In the genomic region with DNA sequence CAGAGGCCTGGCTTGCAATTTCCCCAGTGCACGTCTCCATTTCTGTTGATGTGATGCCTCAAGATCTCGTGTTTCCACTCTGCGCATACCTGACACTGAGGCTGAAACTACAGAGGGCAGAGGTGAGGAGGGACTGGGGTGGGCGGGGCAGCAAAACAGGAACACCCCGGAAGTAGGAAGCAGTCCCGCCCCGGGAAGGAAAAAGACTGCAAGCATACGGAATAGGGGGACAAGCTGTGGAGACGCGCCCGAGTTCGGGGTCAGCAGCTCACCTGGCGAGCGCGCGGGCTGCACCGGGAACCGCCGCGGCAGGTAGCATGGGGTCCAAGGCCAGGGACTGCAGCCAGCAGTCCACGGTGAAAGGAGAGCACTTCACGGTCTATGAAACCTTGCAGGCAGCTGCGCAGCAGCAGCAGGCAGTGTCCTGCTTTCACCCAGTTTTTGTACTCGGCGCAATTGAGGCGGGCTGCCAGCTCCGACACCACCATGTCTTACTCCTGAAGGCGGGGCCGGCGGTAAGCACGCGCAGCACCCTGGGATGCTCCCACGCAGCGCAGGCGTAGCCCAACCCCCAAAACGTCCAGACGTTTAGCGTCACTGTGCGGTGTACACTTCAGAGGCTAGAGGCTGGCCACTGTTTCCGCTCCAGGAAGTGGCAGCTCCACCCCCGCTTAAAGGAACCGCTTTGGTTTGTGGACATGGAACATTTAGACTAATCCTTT, we compare ENCODE assay signal across 8 mouse cellular contexts. TPM values are rescaled to one million over a fixed set of nuclear protein-coding genes. Genes with fewer than 3 reads are reported as not detected.
DNase-seq lines count a peak whose midpoint lies in the region; ATAC-seq and TF ChIP-seq lines count a peak whose summit lies in the region.

A gene (minus strand): TSS at position 615 of the 722 bp plus-strand sequence.

- peak within 1 kb of the TSS; percentile 85 for H3K4me3 ChIP-seq in E14TG2a.4 (replicated peaks; ENCODE audit: low read length)
- peak within 1 kb of the TSS; percentile 62 for H3K4me3 ChIP-seq in forebrain, embryonic 12.5 days (replicated peaks)
- peak within 1 kb of the TSS; percentile 75 for H3K4me3 ChIP-seq in heart, postnatal 0 days (ENCODE audit: low read depth, low read length)
- peak within 1 kb of the TSS; percentile 77 for H3K4me3 ChIP-seq in liver, embryonic 16.5 days (ENCODE audit: low read depth, low read length)
- H3K4me3 ChIP-seq in neural tube, embryonic 13.5 days = peak within 1 kb of the TSS; percentile 67
- H3K4me3 ChIP-seq in testis, adult 2 months (ENCODE audit: control insufficient read depth, low read depth, low read length) = peak within 1 kb of the TSS; percentile 90

- no peaks in the 10 kb centered on the region for H3K9me3 ChIP-seq in E14TG2a.4 (ENCODE audit: low read length)
- no peaks in the 10 kb centered on the region for H3K9me3 ChIP-seq in forebrain, embryonic 12.5 days
- H3K9me3 ChIP-seq in heart, postnatal 0 days (replicated peaks; ENCODE audit: control insufficient read depth, low read length) = no peaks in the 10 kb centered on the region
- H3K9me3 ChIP-seq in liver, embryonic 16.5 days (replicated peaks; ENCODE audit: control insufficient read depth, low read length) = no peaks in the 10 kb centered on the region
- H3K9me3 ChIP-seq in neural tube, embryonic 13.5 days = no peaks in the 10 kb centered on the region

- H3K4me2 ChIP-seq in forebrain, embryonic 12.5 days = peak within 1 kb of the TSS; percentile 56
- H3K4me2 ChIP-seq in heart, postnatal 0 days (ENCODE audit: low read depth, low read length) = peak within 1 kb of the TSS; percentile 66
- H3K4me2 ChIP-seq in liver, embryonic 16.5 days (ENCODE audit: low read depth, low read length) = peak within 1 kb of the TSS; percentile 61
- peak within 1 kb of the TSS; percentile 61 for H3K4me2 ChIP-seq in neural tube, embryonic 13.5 days

- peaks cover 40% of the 10 kb centered on the region for H3K36me3 ChIP-seq in E14TG2a.4 (ENCODE audit: insufficient read depth, low read length)
- peaks cover 6% of the 10 kb centered on the region for H3K36me3 ChIP-seq in forebrain, embryonic 12.5 days (replicated peaks)
- H3K36me3 ChIP-seq in heart, postnatal 0 days (replicated peaks; ENCODE audit: control insufficient read depth, insufficient read depth, low read length) = no peaks in the 10 kb centered on the region; the same call in 1 of the 2 replicates
- H3K36me3 ChIP-seq in liver, embryonic 16.5 days (ENCODE audit: control insufficient read depth, insufficient read depth) = no peaks in the 10 kb centered on the region
- peaks cover 20% of the 10 kb centered on the region for H3K36me3 ChIP-seq in neural tube, embryonic 13.5 days
- H3K36me3 ChIP-seq in testis, adult 2 months (ENCODE audit: control insufficient read depth, insufficient read depth, low read length) = no peaks in the 10 kb centered on the region

- TF ChIP-seq POLR2A in testis, adult 2 months (IDR thresholded peaks at IDR 0.05; ENCODE audit: control insufficient read depth, low read depth, low read length) = peak; percentile 28; the same call in 1 of the 2 replicates

- H3K4me1 ChIP-seq in E14TG2a.4 (replicated peaks; ENCODE audit: low read depth, low read length) = 0 out of 2 replicates have a peak, but pooled peaks cover 9% of the 10 kb centered on the region
- H3K4me1 ChIP-seq in forebrain, embryonic 12.5 days = peaks cover 6% of the 10 kb centered on the region; the same call in 1 of the 2 replicates
- H3K4me1 ChIP-seq in heart, postnatal 0 days (ENCODE audit: control insufficient read depth, insufficient read depth) = no peaks in the 10 kb centered on the region
- H3K4me1 ChIP-seq in liver, embryonic 16.5 days (ENCODE audit: control insufficient read depth, low read depth, low read length) = no peaks in the 10 kb centered on the region; the same call in 1 of the 2 replicates
- H3K4me1 ChIP-seq in neural tube, embryonic 13.5 days (replicated peaks) = peaks cover 15% of the 10 kb centered on the region
- no peaks in the 10 kb centered on the region for H3K4me1 ChIP-seq in testis, adult 2 months (ENCODE audit: control insufficient read depth, insufficient read depth, low read length)

- peak; percentile 77 for DNase-seq in c-Kit-positive CD71-positive TER-119-positive erythroid progenitor cells, embryonic 14.5 days (ENCODE audit: low spot score)
- DNase-seq in heart, postnatal 0 days (ENCODE audit: low spot score) = peak; percentile 88
- DNase-seq in kidney, postnatal 4 days = peak; percentile 90 to 94

- no peak for TF ChIP-seq CTCF in E14TG2a.4 (conservative IDR thresholded peaks at IDR 0.05; ENCODE audit: low read length)
- TF ChIP-seq CTCF in heart, postnatal 0 days (IDR thresholded peaks at IDR 0.05; ENCODE audit: low read depth) = no peak
- TF ChIP-seq CTCF in testis, adult 2 months (IDR thresholded peaks at IDR 0.05; ENCODE audit: control insufficient read depth, insufficient read depth, insufficient replicate concordance, low read depth, low read length) = no peak

- no peaks in the 10 kb centered on the region for H3K27me3 ChIP-seq in E14TG2a.4 (ENCODE audit: insufficient read depth, low read length)
- peaks cover 7% of the 10 kb centered on the region; the same call in 1 of the 2 replicates for H3K27me3 ChIP-seq in forebrain, embryonic 12.5 days
- H3K27me3 ChIP-seq in heart, postnatal 0 days (ENCODE audit: control insufficient read depth, insufficient read depth, low read length) = no peaks in the 10 kb centered on the region
- H3K27me3 ChIP-seq in liver, embryonic 16.5 days (ENCODE audit: control insufficient read depth, insufficient read depth, low read depth, low read length) = no peaks in the 10 kb centered on the region
- no peaks in the 10 kb centered on the region for H3K27me3 ChIP-seq in neural tube, embryonic 13.5 days
- H3K27me3 ChIP-seq in testis, adult 2 months (ENCODE audit: control insufficient read depth, insufficient read depth, low read length) = no peaks in the 10 kb centered on the region

- WGBS in forebrain, embryonic 12.5 days = 8% methylated on average over 39 of the region's 42 CpGs
- WGBS in heart, postnatal 0 days = 6% methylated on average over 39 of the region's 42 CpGs
- WGBS in liver, embryonic 16.5 days (ENCODE audit: insufficient replicate concordance) = 10% methylated on average over 42 of the region's 42 CpGs
- 12% methylated on average over 42 of the region's 42 CpGs for WGBS in neural tube, embryonic 13.5 days

- peak within 1 kb of the TSS; percentile 73 for H3K9ac ChIP-seq in forebrain, embryonic 12.5 days
- H3K9ac ChIP-seq in heart, postnatal 0 days (replicated peaks; ENCODE audit: low read depth, low read length) = peak within 1 kb of the TSS; percentile 74
- H3K9ac ChIP-seq in liver, embryonic 16.5 days (ENCODE audit: low read depth, low read length) = peak within 1 kb of the TSS; percentile 72
- peak within 1 kb of the TSS; percentile 80 for H3K9ac ChIP-seq in neural tube, embryonic 13.5 days

- H3K27ac ChIP-seq in forebrain, embryonic 12.5 days = peak within 1 kb of the TSS; percentile 81
- H3K27ac ChIP-seq in heart, postnatal 0 days (ENCODE audit: low read depth) = peak within 1 kb of the TSS; percentile 94
- peak within 1 kb of the TSS; percentile 87 for H3K27ac ChIP-seq in liver, embryonic 16.5 days (ENCODE audit: low read length)
- peak within 1 kb of the TSS; percentile 82 for H3K27ac ChIP-seq in neural tube, embryonic 13.5 days (replicated peaks)
- peak within 1 kb of the TSS; percentile 93 for H3K27ac ChIP-seq in testis, adult 2 months (ENCODE audit: control insufficient read depth, insufficient read depth, low read depth, low read length)

- ATAC-seq in forebrain, embryonic 12.5 days (ENCODE audit: low FRiP score) = peak; percentile 99
- ATAC-seq in heart, postnatal 0 days (ENCODE audit: insufficient read depth, low read depth) = peak; percentile 99
- peak; percentile 100 for ATAC-seq in liver, embryonic 16.5 days (ENCODE audit: low read depth)
- ATAC-seq in neural tube, embryonic 13.5 days (ENCODE audit: low read depth) = peak; percentile 100

- TF ChIP-seq EP300 in heart, postnatal 0 days (IDR thresholded peaks at IDR 0.05; ENCODE audit: low read depth) = 0 out of 2 replicates have a peak, but pooled peaks have one; percentile 18

RNA-seq across cellular contexts. Expression of the gene that starts here (rescaled TPM):
- 31.1 and 33.6 TPM in 2 replicates for polyA plus RNA-seq in forebrain, embryonic 12.5 days (2016; fragmentation: Nextera tagmentation; extraction: Ambion mirVana)
- 11.1 and 15.5 TPM in 2 replicates for total RNA-seq in heart, postnatal 0 days (2014; rRNA removed; ENCODE audit: low replicate concordance)
- 18.9 and 20.4 TPM in 2 replicates for polyA plus RNA-seq in heart, postnatal 0 days (2015; fragmentation: Nextera tagmentation; extraction: Ambion mirVana)
- 9.7 and 10.5 TPM in 2 replicates for polyA plus RNA-seq in liver, embryonic 16.5 days (2015; fragmentation: Nextera tagmentation; extraction: Ambion mirVana)
- 27.5 and 28.4 TPM in 2 replicates for polyA plus RNA-seq in neural tube, embryonic 13.5 days (2015; fragmentation: Nextera tagmentation; extraction: Ambion mirVana)
- 1.7 and 2.1 TPM in 2 replicates for polyA plus RNA-seq in testis, adult 2 months (2012; rRNA removed)

Comparison
In these comparisons a context has a peak if more than half of its experiments do, and no peak if none do; other contexts are left out.
1. Peak in every context shown above with its lines: DNase-seq, ATAC-seq, H3K4me3 ChIP-seq and H3K27ac ChIP-seq.